Mouse (Mus musculus): Measurements from ENCODE around the gene Csnk1g2. TPM values are rescaled to one million over a fixed set of nuclear protein-coding genes. Genes with fewer than 3 reads are reported as not detected.

The Csnk1g2 gene
- polyA plus RNA-seq, 1 experiment: 294 TPM

DNA sequence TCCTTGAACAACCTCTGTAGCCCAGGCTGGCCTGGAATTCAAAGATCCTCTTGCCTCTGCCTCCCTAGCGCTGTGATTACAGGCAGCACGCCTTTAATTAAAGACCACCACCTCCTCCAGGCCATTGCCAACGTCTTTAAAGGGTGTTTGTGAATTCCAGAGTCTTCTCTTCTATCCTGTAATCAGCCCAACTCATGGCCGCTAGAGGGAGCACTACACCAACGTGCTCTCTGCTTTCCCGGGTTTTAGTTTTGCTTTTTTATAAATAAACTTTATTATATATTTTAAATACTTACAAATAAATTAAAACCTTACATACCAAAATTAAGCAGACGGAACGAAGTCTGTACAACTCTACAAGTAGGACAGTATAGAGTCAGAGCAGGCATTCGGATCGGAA is 36.6 kb downstream of the Csnk1g2 start:
- TF ChIP-seq POLR2A (IDR thresholded peaks at IDR 0.05; ENCODE audit: extremely low read depth, insufficient read depth, low read length): no peak
- TF ChIP-seq CTCF (IDR thresholded peaks at IDR 0.05; ENCODE audit: extremely low read depth, insufficient read depth, low read length): peak; percentile 71
- H3K27ac ChIP-seq (ENCODE audit: insufficient read depth, low read length): no peak overlapping the region
- peaks cover 8% of the 10 kb centered on the region; the same call in 1 of the 2 replicates for H3K4me1 ChIP-seq (ENCODE audit: control insufficient read depth, insufficient read depth, low read length)
- no peak overlapping the region for H3K4me3 ChIP-seq (ENCODE audit: insufficient read depth, low read length)

DNA sequence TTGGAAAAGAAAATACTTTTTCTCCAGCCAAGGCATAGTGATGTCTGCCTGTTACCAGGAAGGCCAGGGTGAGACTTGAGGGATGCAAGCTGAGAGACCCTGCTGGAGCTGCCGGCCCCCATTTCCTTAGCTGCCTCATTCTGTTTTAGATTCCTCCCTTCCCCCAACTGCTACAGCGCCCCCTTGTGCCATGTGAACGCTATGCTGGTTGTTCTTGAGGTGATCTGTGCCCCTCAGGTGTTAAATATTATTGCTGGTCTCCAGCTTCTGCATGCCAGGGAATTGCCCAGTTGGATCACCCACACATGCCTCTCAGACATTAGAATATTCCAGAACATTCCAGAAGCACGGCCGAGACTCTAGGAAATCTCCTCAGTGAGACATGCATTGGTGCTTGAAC is 38.5 kb downstream of the Csnk1g2 start:
- TF ChIP-seq CTCF (IDR thresholded peaks at IDR 0.05; ENCODE audit: extremely low read depth, insufficient read depth, low read length) (peak; percentile 69), POLR2A (IDR thresholded peaks at IDR 0.05; ENCODE audit: extremely low read depth, insufficient read depth, low read length) (no peak)
- Histone ChIP-seq H3K4me1 (ENCODE audit: control insufficient read depth, insufficient read depth, low read length) (0 out of 2 replicates have a peak, but pooled peaks cover 3% of the 10 kb centered on the region), H3K27ac (ENCODE audit: insufficient read depth, low read length) (no peak overlapping the region), H3K4me3 (ENCODE audit: insufficient read depth, low read length) (no peak overlapping the region)

DNA sequence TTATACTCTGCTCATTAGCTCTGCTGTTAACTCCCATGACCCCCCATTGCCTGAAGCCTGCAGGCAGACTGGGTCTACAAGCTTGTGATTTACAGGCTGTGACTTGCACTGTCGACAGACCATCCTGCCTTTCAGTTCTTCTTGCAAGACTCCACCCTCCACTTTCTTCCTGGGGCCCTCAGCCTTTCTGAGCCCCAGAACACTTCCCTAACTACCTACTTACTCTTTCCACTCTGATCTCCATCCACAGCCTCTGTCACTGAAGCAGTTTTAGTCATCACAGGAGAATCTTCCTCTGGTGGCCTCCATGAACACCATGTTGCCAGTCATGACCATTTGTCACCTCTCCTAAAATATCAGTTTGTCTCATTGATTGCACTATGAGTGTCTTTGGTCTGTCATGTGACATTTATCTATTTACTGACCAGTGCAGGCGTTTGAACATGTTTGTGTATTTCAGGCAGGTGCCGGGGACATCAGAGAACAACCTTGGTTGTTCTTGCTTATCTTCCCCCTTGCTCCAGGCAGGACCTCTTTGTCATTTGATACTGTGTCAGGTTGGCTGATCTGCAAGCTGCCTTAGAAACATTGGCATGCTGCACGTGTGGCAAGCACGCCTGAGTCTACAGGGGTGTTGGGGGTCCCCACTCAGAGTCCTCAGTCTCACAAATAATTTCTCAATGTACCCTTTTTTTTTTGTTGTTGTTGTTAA is 41.0 kb downstream of the Csnk1g2 start:
- no peaks in the 10 kb centered on the region for H3K4me1 ChIP-seq (ENCODE audit: control insufficient read depth, insufficient read depth, low read length)
- H3K27ac ChIP-seq (ENCODE audit: insufficient read depth, low read length): no peak overlapping the region
- TF ChIP-seq POLR2A (IDR thresholded peaks at IDR 0.05; ENCODE audit: extremely low read depth, insufficient read depth, low read length) (no peak), CTCF (IDR thresholded peaks at IDR 0.05; ENCODE audit: extremely low read depth, insufficient read depth, low read length) (no peak)
- no peak overlapping the region for H3K4me3 ChIP-seq (ENCODE audit: insufficient read depth, low read length)

DNA sequence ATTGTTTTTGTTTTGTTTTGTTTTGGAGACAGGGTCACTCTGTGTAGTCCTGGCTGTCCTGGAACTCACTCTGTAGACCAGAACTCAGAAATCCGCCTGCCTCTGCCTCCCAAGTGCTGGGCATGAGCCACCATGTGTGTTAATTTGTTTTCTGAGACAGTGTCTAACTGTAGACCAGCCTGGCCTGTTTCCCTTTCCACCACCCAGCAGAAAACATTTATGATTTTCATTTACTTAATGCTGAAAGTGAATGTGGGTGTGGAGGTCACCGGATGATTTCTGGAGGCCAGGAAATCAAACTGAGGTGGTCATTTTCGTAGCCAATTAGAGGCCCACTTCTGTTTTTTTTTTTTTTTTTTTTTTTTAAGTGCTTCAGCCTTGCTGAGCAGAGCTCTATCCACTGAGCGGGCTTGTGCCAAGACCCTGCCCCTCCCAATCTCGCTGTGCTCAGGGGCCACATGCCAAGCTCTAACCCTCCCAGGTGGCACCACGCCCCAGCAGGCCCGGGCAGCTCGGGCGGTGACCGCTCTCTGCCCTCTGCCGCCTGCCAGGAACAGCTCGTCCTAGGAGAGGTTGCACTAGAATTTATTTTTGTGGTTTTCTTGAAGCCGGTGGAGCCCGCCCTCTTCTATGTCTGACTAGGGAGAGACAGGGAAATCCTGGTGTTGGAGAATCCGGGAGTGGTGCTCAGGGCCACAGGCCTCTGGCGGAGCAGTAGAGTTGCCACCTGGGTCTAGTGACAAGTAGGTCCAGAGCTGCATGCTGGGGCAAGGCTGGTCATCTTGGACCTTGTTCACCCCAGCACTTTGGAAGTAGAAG is 41.8 kb downstream of the Csnk1g2 start:
- H3K27ac ChIP-seq (ENCODE audit: insufficient read depth, low read length): peak overlapping the region; percentile 43
- TF ChIP-seq POLR2A (IDR thresholded peaks at IDR 0.05; ENCODE audit: extremely low read depth, insufficient read depth, low read length): no peak
- TF ChIP-seq CTCF (IDR thresholded peaks at IDR 0.05; ENCODE audit: extremely low read depth, insufficient read depth, low read length): no peak
- no peak overlapping the region for H3K4me3 ChIP-seq (ENCODE audit: insufficient read depth, low read length)
- no peaks in the 10 kb centered on the region for H3K4me1 ChIP-seq (ENCODE audit: control insufficient read depth, insufficient read depth, low read length)

DNA sequence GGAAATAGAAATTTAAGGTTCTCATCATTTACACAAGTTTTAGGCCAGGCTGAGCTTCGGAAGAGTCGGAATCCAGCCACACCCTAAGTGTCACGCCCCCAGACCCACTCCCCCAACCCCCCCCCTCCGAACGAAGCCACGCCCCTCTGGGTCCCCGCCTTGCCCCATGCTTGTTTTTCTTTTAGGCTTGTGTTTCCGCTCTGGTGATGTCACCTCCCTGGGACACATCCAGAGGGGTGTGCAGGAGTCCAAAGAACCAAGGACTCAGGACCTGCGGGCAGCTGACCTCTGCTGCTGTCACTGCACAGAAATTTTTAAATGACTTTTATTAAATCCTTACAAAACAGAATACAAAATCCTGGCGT is 42.4 kb downstream of the Csnk1g2 start:
- TF ChIP-seq POLR2A (IDR thresholded peaks at IDR 0.05; ENCODE audit: extremely low read depth, insufficient read depth, low read length): no peak
- no peak for TF ChIP-seq CTCF (IDR thresholded peaks at IDR 0.05; ENCODE audit: extremely low read depth, insufficient read depth, low read length)
- Histone ChIP-seq H3K4me1 (ENCODE audit: control insufficient read depth, insufficient read depth, low read length) (no peaks in the 10 kb centered on the region), H3K4me3 (ENCODE audit: insufficient read depth, low read length) (no peak overlapping the region), H3K27ac (ENCODE audit: insufficient read depth, low read length) (peak overlapping the region; percentile 43)

DNA sequence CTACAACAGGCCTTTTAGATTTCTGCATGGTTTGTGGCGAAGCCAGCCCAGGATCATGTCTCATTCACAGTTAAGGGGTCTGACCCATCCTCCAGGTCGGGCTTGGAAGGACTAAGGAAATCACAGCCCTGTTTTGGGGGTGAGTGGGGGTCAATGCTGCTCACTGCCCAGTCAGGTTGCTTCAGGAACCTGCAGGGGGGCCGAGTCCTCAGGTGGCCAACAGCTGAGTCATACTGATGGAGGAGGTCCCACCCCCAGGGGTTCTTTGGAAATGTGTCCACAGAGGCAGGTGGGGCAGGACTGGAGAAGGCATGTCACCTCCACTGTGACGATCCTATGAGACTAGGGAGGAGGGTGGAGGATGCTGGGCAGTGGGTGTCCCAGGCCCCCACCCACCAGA is 42.8 kb downstream of the Csnk1g2 start:
- TF ChIP-seq CTCF (IDR thresholded peaks at IDR 0.05; ENCODE audit: extremely low read depth, insufficient read depth, low read length) (no peak), POLR2A (IDR thresholded peaks at IDR 0.05; ENCODE audit: extremely low read depth, insufficient read depth, low read length) (no peak)
- no peaks in the 10 kb centered on the region for H3K4me1 ChIP-seq (ENCODE audit: control insufficient read depth, insufficient read depth, low read length)
- H3K4me3 ChIP-seq (ENCODE audit: insufficient read depth, low read length): no peak overlapping the region
- peak overlapping the region; percentile 21; the same call in 1 of the 2 replicates for H3K27ac ChIP-seq (ENCODE audit: insufficient read depth, low read length)

DNA sequence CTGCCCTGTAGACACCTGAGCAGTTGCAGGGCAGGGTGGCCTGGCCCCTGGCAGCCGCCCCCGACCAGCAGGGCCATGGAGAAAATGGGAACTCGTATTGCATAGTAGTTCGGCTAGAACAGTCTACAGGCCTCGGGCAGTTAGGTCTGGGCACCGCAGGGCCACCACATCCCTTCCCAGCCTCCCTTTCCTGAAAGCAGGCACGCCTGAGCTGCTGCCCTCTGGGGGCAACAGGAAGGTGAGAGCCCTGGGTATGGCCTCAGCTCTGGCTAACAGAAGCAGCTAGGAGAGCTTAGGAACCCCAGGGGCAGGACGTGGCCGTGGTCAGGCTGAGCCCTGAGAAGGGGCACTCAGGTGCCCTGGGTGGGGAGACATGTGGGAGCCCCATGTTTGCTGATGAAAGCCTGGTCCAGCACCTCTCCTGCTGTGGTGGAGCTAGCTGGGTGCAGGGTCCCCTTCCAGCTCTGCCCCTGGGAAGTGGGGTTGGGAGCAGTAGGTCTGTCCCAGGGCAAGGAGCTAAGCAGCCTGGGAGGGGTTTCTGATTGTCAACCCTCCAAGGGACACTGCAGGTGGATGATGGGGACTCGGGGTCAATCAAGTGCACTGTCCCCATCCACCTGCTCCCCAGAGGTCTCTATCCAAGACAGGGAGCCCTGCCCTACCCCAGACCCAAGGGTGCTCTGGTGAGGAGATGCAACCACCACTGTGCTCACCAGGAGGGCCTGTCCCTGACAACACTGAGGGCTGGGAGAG is 43.5 kb downstream of the Csnk1g2 start:
- Histone ChIP-seq H3K4me1 (ENCODE audit: control insufficient read depth, insufficient read depth, low read length) (no peaks in the 10 kb centered on the region), H3K27ac (ENCODE audit: insufficient read depth, low read length) (no peak overlapping the region)
- no peak for TF ChIP-seq CTCF (IDR thresholded peaks at IDR 0.05; ENCODE audit: extremely low read depth, insufficient read depth, low read length)

DNA sequence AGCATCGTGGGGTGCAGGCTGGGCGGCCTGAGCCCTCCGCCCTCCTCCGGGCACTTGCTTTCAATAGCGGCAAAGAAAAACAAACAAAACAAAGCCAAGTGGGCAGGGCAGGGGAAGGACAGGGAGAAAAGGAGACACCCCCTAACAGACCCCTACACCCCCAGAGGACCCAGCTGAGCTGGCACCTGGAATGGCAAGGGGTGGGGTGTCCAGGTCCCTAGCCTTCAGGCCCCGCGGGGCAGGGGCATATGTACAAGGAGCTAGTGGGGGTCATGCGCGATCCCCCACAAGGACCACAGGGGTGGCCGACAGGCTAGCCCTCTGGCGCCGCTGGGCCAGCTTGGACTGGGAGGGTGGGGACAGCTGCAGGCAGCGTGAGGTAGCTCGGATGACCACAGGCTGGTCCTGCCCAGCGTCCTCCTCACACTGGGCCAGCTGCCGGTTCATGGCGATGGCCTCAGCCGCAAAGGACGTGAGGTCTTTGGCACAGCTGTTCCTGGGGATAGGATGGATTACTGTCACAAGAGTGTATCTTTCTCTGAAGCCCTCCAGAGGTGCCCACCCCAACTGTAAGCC is 44.3 kb downstream of the Csnk1g2 start:
- no peak overlapping the region for H3K4me3 ChIP-seq (ENCODE audit: insufficient read depth, low read length)
- TF ChIP-seq CTCF (IDR thresholded peaks at IDR 0.05; ENCODE audit: extremely low read depth, insufficient read depth, low read length) (no peak), POLR2A (IDR thresholded peaks at IDR 0.05; ENCODE audit: extremely low read depth, insufficient read depth, low read length) (no peak)
- H3K4me1 ChIP-seq (ENCODE audit: control insufficient read depth, insufficient read depth, low read length): no peaks in the 10 kb centered on the region
- H3K27ac ChIP-seq (ENCODE audit: insufficient read depth, low read length): no peak overlapping the region

More for the DNA sequence above, 43.5 kb downstream of the Csnk1g2 start:
- H3K4me3 ChIP-seq (ENCODE audit: insufficient read depth, low read length): no peak overlapping the region

DNA sequence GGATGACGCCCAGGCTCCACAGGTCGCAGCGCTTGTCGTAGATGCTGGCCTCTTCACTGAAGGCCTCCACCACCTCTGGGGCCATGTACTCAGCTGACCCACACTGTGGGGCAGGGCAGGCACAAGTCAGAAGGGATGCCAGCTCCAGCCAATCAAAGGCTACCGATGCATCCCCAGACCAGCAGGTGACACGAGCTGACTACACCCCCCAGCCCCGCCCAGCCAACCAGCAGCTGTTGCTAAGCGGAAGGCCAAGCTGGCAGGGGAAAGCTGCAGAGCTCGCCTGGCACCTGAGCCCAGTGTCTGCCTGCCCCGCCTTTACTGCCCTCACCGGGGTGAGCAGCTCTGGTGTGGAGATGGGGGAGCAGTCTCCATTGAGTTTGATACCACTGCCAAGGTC is 46.0 kb downstream of the Csnk1g2 start:
- no peaks in the 10 kb centered on the region for H3K4me1 ChIP-seq (ENCODE audit: control insufficient read depth, insufficient read depth, low read length)
- H3K4me3 ChIP-seq (ENCODE audit: insufficient read depth, low read length): no peak overlapping the region
- no peak for TF ChIP-seq CTCF (IDR thresholded peaks at IDR 0.05; ENCODE audit: extremely low read depth, insufficient read depth, low read length)
- TF ChIP-seq POLR2A (IDR thresholded peaks at IDR 0.05; ENCODE audit: extremely low read depth, insufficient read depth, low read length): no peak
- H3K27ac ChIP-seq (ENCODE audit: insufficient read depth, low read length): no peak overlapping the region

Measured in cortical plate, adult 2 months (tissue).